Mouse (Mus musculus): ENCODE results near the gene Gm49322. TPM values are rescaled to one million over a fixed set of nuclear protein-coding genes. Genes with fewer than 3 reads are reported as not detected.

The Gm49322 gene
- polyA plus RNA-seq, 1 experiment from 2014 or later: 3.6 TPM

DNA sequence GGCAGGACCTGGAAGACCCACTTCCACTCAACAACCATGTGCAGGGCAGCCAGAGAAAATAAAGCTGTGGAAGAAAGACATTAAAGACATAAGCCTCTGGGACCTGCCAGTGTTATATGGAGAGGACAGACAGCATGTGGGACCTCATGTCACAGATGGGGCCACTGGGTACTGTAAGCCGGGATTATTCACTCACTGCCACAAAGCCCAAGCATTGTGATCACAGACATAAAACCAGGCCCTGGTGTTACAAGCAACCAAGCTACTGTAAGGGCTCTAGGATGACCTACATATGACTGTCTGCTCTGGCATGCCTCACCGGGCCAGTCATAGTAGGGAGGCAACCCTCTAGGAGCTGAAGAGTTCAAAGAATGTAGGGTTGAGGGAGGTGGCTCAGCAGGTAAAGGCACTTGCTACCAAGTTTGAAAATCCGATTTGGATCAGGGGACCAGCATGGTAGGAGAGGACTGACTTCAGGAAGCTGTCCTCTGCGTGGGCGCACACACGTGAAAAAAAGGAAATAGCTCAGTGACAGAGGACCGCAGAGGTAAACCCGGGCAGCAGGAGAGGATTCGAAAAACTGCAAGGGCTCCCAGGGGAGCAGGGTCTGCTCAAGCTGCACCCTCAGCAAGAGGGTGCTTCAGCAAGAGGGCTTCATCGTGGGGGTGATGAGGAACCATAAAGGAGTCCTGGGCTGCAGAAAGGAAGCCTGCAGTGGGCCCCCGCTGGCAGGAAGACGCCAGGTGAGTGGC is 16.5 kb upstream of the Gm49322 start:
- Histone ChIP-seq H3K4me1 (replicated peaks; ENCODE audit: control insufficient read depth, insufficient read depth, low read length) (peaks cover 26% of the 10 kb centered on the region), H3K36me3 (ENCODE audit: control insufficient read depth, insufficient read depth, low read length) (peaks cover 4% of the 10 kb centered on the region; the same call in 1 of the 2 replicates), H3K4me2 (peak overlapping the region; percentile 98), H3K9me3 (ENCODE audit: control insufficient read depth, low read length) (no peaks in the 10 kb centered on the region), H3K9ac (ENCODE audit: low read depth, low read length) (peak overlapping the region; percentile 90), H3K27ac (ENCODE audit: low read depth, low read length) (peak overlapping the region; percentile 64), H3K27me3 (replicated peaks; ENCODE audit: control insufficient read depth, insufficient read depth, low read length) (no peaks in the 10 kb centered on the region), H3K4me3 (ENCODE audit: low read depth, low read length) (peak overlapping the region; percentile 96)
- ATAC-seq (replicated peaks; ENCODE audit: low FRiP score): no peak
- WGBS: 14% methylated on average over 12 of the region's 12 CpGs
- DNase-seq (ENCODE audit: low spot score): no peak

DNA sequence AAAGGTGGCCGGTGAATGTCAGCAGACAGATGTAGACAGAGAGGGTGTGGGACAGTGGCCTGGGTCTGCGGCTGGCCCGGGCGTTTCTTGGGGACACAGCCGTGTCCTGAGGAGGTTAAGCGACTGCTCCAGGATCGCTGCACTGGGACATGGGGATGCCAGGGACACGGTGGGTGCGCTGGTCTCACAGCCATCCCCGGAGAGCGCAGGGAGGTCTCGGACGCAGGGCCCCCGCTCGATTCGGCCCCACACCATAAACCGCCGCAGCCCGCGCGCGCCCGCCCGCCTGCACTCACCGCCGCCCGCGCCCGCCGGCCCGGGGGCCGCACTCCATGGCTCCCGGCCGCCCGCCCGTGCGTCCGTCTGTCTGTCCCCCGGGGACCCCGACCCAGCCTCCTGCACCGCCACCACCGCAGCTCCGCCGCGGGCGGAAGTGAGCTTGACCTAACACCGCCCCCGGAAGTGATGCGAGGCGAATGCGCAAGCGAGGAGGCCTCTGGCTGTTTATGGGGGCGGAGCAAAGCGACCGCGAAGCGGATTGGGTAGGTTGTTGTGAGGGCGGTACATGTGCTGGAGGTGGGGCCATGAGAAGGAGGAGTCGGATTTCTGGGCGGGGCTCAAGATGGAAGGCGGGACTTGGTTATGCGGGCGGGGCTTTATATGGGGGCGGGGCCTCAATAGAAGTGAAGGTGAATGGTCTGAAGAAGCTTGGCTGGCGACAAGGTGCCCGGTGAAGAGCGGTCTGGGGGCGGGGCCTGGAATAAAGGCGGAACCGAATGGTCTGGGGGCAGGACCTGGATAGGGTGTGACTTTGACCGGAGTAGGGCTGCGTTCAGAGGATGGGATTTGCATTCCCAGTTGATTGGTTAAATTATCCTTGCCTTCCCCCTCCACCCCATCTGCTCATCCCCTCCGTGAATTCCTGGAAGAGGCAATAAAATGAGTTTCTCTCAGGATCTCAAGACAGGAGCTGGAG is 15.7 kb upstream of the Gm49322 start, which contains the start of gene Abhd17a:
Abhd17a (minus strand) TSS at position 463 of the 976 bp plus-strand sequence.
- peak within 1 kb of the TSS; percentile 98 for H3K4me2 ChIP-seq
- DNase-seq (ENCODE audit: low spot score): peak; percentile 94
- no peaks in the 10 kb centered on the region for H3K27me3 ChIP-seq (replicated peaks; ENCODE audit: control insufficient read depth, insufficient read depth, low read length)
- no peaks in the 10 kb centered on the region for H3K9me3 ChIP-seq (ENCODE audit: control insufficient read depth, low read length)
- peak within 1 kb of the TSS; percentile 90 for H3K9ac ChIP-seq (ENCODE audit: low read depth, low read length)
- WGBS: under 1% methylated on average over 73 of the region's 73 CpGs
- H3K4me3 ChIP-seq (ENCODE audit: low read depth, low read length): peak within 1 kb of the TSS; percentile 96
- peaks cover 26% of the 10 kb centered on the region for H3K4me1 ChIP-seq (replicated peaks; ENCODE audit: control insufficient read depth, insufficient read depth, low read length)
- H3K27ac ChIP-seq (ENCODE audit: low read depth, low read length): peak within 1 kb of the TSS; percentile 64
- peak; percentile 95 for ATAC-seq (replicated peaks; ENCODE audit: low FRiP score)
- peaks cover 2% of the 10 kb centered on the region; the same call in 1 of the 2 replicates for H3K36me3 ChIP-seq (ENCODE audit: control insufficient read depth, insufficient read depth, low read length)

DNA sequence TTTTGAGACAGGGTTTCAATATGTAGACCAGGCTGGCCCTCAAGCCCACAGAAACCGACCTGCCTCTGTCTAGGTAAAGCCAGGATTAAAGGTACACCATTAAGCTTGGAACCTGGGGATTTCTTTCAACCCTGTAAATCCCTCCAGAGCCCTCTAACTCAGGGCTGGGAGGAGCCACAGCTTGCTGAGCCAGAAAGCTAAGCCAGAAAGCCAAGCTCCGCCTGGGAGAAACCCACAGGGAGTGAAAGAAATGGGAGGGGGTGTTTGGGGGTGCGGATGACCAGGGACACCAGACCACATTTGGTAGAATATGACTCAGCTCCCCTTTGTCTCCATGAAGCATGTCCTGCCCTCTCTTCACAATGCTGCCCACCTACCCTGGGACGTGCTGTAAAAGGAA is 9.5 kb upstream of the Gm49322 start:
- Histone ChIP-seq H3K4me1 (replicated peaks; ENCODE audit: control insufficient read depth, insufficient read depth, low read length) (peaks cover 19% of the 10 kb centered on the region), H3K9me3 (ENCODE audit: control insufficient read depth, low read length) (no peaks in the 10 kb centered on the region), H3K4me2 (no peak overlapping the region), H3K4me3 (ENCODE audit: low read depth, low read length) (no peak overlapping the region), H3K9ac (ENCODE audit: low read depth, low read length) (no peak overlapping the region), H3K27ac (ENCODE audit: low read depth, low read length) (no peak overlapping the region), H3K27me3 (replicated peaks; ENCODE audit: control insufficient read depth, insufficient read depth, low read length) (no peaks in the 10 kb centered on the region), H3K36me3 (ENCODE audit: control insufficient read depth, insufficient read depth, low read length) (no peaks in the 10 kb centered on the region)
- 48% methylated on average over 4 of the region's 4 CpGs for WGBS
- DNase-seq (ENCODE audit: low spot score) (no peak), ATAC-seq (replicated peaks; ENCODE audit: low FRiP score) (no peak)

DNA sequence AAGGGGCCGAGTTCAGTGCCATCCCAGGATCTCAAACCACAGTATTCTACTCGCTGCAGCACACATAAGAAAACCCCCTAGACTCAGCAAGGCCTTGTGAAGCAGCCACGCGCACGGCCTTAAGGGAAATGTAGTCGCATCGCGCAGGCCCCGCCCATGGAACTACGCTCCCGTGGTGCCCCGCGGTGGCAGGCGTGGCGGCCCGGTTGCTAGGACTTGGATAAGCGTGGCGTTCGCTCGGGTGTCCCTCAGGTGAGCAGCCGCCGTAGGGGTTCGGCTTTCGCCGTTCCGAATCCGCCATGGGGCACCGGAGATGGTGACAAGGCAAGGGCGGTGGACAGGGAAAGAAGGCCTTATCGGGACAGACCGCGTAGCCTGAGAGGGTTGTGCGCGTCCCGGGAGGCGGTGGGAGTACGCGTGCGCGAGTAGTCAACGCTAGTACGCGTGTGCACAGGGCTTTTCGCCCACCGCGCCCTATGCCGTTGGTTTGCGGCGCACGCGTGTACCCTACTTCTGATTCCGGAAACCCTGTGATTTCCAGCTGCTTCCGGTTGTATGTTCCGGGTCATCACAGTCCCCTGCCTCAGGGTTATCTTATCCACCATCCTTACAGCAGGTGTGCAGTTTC is 3.0 kb upstream of the Gm49322 start, which contains the start of the genes Scamp4 and Adat3:
Scamp4 (plus strand) TSS at position 175 of the 628 bp plus-strand sequence.
Adat3 (plus strand) TSS at position 183 of the 628 bp plus-strand sequence.
- Histone ChIP-seq H3K4me1 (replicated peaks; ENCODE audit: control insufficient read depth, insufficient read depth, low read length) (peaks cover 40% of the 10 kb centered on the region), H3K27me3 (replicated peaks; ENCODE audit: control insufficient read depth, insufficient read depth, low read length) (no peaks in the 10 kb centered on the region)
- WGBS: under 1% methylated on average over 54 of the region's 54 CpGs

DNA sequence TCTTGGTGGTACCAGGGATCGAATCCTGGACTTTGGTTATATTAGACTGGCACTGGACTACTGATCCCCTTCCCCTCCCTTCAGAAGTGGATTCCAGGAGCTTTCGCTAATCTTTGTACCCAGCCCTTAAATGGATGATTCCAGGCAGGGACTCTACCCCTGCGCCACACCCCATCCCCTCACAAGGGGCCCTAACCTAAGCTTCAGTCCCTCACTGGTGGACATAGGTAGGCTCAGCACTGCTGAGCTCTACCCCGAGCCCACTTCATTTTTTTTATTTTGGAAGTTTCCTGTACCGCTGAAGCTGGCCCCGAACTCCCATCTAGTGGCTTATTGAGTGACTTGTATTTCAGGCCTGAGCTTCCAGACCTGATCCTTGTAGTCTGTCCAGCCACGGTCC is 2.5 kb upstream of the Gm49322 start:
- Histone ChIP-seq H3K27me3 (replicated peaks; ENCODE audit: control insufficient read depth, insufficient read depth, low read length) (no peaks in the 10 kb centered on the region), H3K4me2 (peak overlapping the region; percentile 73), H3K36me3 (ENCODE audit: control insufficient read depth, insufficient read depth, low read length) (peaks cover 26% of the 10 kb centered on the region), H3K9me3 (ENCODE audit: control insufficient read depth, low read length) (no peaks in the 10 kb centered on the region), H3K27ac (ENCODE audit: low read depth, low read length) (peak overlapping the region; percentile 87), H3K4me1 (replicated peaks; ENCODE audit: control insufficient read depth, insufficient read depth, low read length) (peaks cover 36% of the 10 kb centered on the region), H3K4me3 (ENCODE audit: low read depth, low read length) (peak overlapping the region; percentile 73), H3K9ac (ENCODE audit: low read depth, low read length) (peak overlapping the region; percentile 49)
- 27% methylated on average over 7 of the region's 7 CpGs for WGBS
- DNase-seq (ENCODE audit: low spot score): no peak
- no peak for ATAC-seq (replicated peaks; ENCODE audit: low FRiP score)

More for the DNA sequence above, 3.0 kb upstream of the Gm49322 start, which contains the start of the genes Scamp4 and Adat3:
- peak within 1 kb of the TSS; percentile 87 for H3K27ac ChIP-seq (ENCODE audit: low read depth, low read length)
- H3K4me3 ChIP-seq (ENCODE audit: low read depth, low read length): peak within 1 kb of the TSS; percentile 73
- peak within 1 kb of the TSS; percentile 73 for H3K4me2 ChIP-seq
- no peaks in the 10 kb centered on the region for H3K9me3 ChIP-seq (ENCODE audit: control insufficient read depth, low read length)
- ATAC-seq (replicated peaks; ENCODE audit: low FRiP score): peak; percentile 86
- peak; percentile 98 for DNase-seq (ENCODE audit: low spot score)
- peaks cover 22% of the 10 kb centered on the region for H3K36me3 ChIP-seq (ENCODE audit: control insufficient read depth, insufficient read depth, low read length)
- H3K9ac ChIP-seq (ENCODE audit: low read depth, low read length): peak within 1 kb of the TSS; percentile 49

DNA sequence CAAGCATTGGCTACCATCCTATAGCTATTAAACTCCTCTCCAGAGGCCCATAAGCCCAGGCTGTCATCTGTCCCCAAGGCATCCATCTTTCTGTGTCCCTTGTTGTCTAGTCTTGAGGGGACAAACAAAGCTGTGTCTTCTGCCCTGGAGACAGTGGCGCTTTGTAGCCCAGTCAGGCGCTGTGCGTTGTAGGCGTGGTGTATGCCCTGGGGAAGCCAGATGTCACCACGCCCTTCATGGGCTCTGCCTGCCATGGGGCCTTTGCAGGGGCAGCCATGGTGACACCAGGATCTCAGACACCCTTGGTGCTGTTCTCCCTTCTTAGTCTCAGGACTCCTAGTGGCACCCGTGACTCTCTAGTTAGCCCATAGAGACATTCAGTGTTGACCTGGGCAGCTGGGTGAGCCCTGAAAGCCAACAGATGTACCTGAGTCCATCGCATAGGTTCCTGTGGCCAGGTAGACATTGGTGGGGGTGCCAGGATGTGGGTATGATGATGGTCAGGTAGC is 1.8 kb upstream of the Gm49322 start:
- Histone ChIP-seq H3K4me1 (replicated peaks; ENCODE audit: control insufficient read depth, insufficient read depth, low read length) (peaks cover 32% of the 10 kb centered on the region), H3K9ac (ENCODE audit: low read depth, low read length) (peak overlapping the region; percentile 49), H3K4me3 (ENCODE audit: low read depth, low read length) (peak overlapping the region; percentile 73), H3K9me3 (ENCODE audit: control insufficient read depth, low read length) (no peaks in the 10 kb centered on the region), H3K36me3 (ENCODE audit: control insufficient read depth, insufficient read depth, low read length) (peaks cover 31% of the 10 kb centered on the region), H3K4me2 (peak overlapping the region; percentile 73), H3K27ac (ENCODE audit: low read depth, low read length) (peak overlapping the region; percentile 87), H3K27me3 (replicated peaks; ENCODE audit: control insufficient read depth, insufficient read depth, low read length) (no peaks in the 10 kb centered on the region)
- DNase-seq (ENCODE audit: low spot score): no peak
- ATAC-seq (replicated peaks; ENCODE audit: low FRiP score): peak; percentile 77
- 66% methylated on average over 7 of the region's 7 CpGs for WGBS

DNA sequence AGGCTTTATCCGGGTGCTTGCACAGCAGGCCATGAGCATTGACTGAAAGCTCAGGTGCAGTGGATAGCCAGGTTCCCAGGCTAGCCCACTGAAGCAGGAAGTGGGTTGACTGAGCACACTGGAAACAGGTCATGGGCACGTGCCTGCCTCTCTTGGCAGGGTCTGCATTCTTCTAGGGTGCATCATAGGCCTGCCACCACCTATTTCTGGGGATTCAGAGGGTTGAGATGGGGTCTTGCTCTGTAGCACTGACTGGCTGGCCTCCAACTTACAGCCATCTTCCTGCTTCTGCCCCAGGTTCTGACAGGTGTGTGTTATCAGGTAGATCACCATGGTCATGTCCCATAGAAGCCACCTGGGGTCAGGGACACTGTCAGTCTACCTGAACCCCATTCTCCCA is 833 bp upstream of the Gm49322 start:
- peaks cover 32% of the 10 kb centered on the region for H3K4me1 ChIP-seq (replicated peaks; ENCODE audit: control insufficient read depth, insufficient read depth, low read length)
- H3K36me3 ChIP-seq (ENCODE audit: control insufficient read depth, insufficient read depth, low read length): peaks cover 34% of the 10 kb centered on the region
- H3K27ac ChIP-seq (ENCODE audit: low read depth, low read length): peak overlapping the region; percentile 87
- H3K4me2 ChIP-seq: peak overlapping the region; percentile 73
- peak overlapping the region; percentile 73 for H3K4me3 ChIP-seq (ENCODE audit: low read depth, low read length)
- H3K9ac ChIP-seq (ENCODE audit: low read depth, low read length): peak overlapping the region; percentile 49
- H3K27me3 ChIP-seq (replicated peaks; ENCODE audit: control insufficient read depth, insufficient read depth, low read length): no peaks in the 10 kb centered on the region
- DNase-seq (ENCODE audit: low spot score) (no peak), ATAC-seq (replicated peaks; ENCODE audit: low FRiP score) (no peak)
- WGBS: 81% methylated on average over 2 of the region's 2 CpGs
- no peaks in the 10 kb centered on the region for H3K9me3 ChIP-seq (ENCODE audit: control insufficient read depth, low read length)

DNA sequence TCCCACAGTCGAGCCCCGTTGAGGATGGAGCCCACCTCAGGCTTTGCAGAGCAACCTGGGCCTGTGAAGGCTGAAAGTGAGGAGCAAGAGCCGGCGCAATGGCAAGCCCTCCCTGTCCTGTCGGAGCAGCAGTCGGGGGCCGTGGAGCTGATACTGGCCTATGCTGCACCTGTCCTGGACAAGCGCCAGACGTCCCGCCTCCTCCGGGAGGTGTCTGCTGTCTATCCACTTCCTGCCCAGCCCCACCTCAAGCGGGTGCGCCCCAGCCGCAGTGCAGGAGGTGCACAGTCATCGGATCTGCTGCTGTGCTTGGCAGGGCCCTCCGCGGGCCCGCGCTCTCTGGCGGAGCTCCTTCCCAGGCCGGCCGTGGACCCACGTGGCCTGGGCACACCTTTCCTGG is 485 bp downstream of the Gm49322 start:
- 91% methylated on average over 23 of the region's 23 CpGs for WGBS
- ATAC-seq (replicated peaks; ENCODE audit: low FRiP score) (no peak), DNase-seq (ENCODE audit: low spot score) (no peak)
- Histone ChIP-seq H3K9ac (ENCODE audit: low read depth, low read length) (no peak overlapping the region; the same call in 1 of the 2 replicates), H3K4me3 (ENCODE audit: low read depth, low read length) (no peak overlapping the region), H3K36me3 (ENCODE audit: control insufficient read depth, insufficient read depth, low read length) (peaks cover 36% of the 10 kb centered on the region), H3K27me3 (replicated peaks; ENCODE audit: control insufficient read depth, insufficient read depth, low read length) (no peaks in the 10 kb centered on the region), H3K4me2 (no peak overlapping the region), H3K27ac (ENCODE audit: low read depth, low read length) (no peak overlapping the region), H3K9me3 (ENCODE audit: control insufficient read depth, low read length) (no peaks in the 10 kb centered on the region), H3K4me1 (replicated peaks; ENCODE audit: control insufficient read depth, insufficient read depth, low read length) (peaks cover 30% of the 10 kb centered on the region)

Measured in liver, embryonic 11.5 days (tissue).